Mouse (Mus musculus): ENCODE data around the gene Vmn1r3. TPM values are rescaled to one million over a fixed set of nuclear protein-coding genes. Genes with fewer than 3 reads are reported as not detected.
"Not testable (repeated sequence)": the region's sequence is repeated elsewhere in the genome, so short reads cannot be mapped to it uniquely, and the experiment has no call there.

The Vmn1r3 gene
- total and polyA plus RNA-seq, 3 experiments = not detected

- DNase-seq (ENCODE audit: low spot score); H3K27me3 ChIP-seq (ENCODE audit: insufficient read depth, low read length); H3K4me3 ChIP-seq (ENCODE audit: low read depth, low read length); H3K36me3 ChIP-seq (replicated peaks); ATAC-seq (ENCODE audit: extremely low read depth, insufficient number of reproducible peaks, low FRiP score, poor library complexity, severe bottlenecking); H3K4me1 ChIP-seq (ENCODE audit: insufficient read depth, low read depth, low read length); H3K9me3 ChIP-seq (replicated peaks): not testable (repeated sequence)
These were observed 10.6 kb downstream of the Vmn1r3 start for GRCm38 (mm10) chr4:3174586-3174985.

DNA sequence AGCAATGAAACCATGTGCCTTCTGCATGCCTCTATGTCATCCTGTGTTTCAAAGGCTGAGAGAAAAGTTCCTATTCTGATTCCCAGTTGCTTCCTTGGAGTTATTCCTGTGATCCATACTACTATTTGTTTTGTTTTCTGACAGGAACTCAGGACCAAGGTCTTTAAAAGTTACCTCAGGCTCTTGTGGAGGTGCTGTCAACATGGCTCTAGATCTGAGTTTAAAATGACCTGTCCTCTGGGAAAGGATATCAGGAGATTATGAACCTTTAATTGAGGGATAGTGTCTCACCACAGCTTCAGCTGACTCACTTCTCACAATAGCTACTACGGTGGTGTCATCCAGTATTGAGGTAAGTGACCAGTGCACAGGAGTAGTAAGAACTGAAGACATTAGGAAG lies 18.1 kb downstream of the Vmn1r3 start, which contains the start of gene Vmn1r2:
Vmn1r2 (plus strand) TSS at position 301 of the 400 bp plus-strand sequence.
- H3K4me3 ChIP-seq (ENCODE audit: low read depth, low read length); DNase-seq (ENCODE audit: low spot score); ATAC-seq (ENCODE audit: extremely low read depth, insufficient number of reproducible peaks, low FRiP score, poor library complexity, severe bottlenecking); H3K36me3 ChIP-seq (replicated peaks); H3K4me1 ChIP-seq (ENCODE audit: insufficient read depth, low read depth, low read length); H3K9me3 ChIP-seq (replicated peaks); H3K27me3 ChIP-seq (ENCODE audit: insufficient read depth, low read length): not testable (repeated sequence)

GRCm38 (mm10) chr4:3165046-3165445 lies 20.1 kb downstream of the Vmn1r3 start:
- TF ChIP-seq GATA1 (IDR thresholded peaks at IDR 0.05; ENCODE audit: borderline replicate concordance, low read length) = no peak
- no peak for TF ChIP-seq POLR2AphosphoS5 (IDR thresholded peaks at IDR 0.05; ENCODE audit: insufficient replicate concordance, low read depth, low read length)
- no peak for TF ChIP-seq CTCF (IDR thresholded peaks at IDR 0.05; ENCODE audit: low read depth, low read length)
- TF ChIP-seq GATA2 (IDR thresholded peaks at IDR 0.05; ENCODE audit: borderline replicate concordance, low read depth, low read length) = no peak
- TF ChIP-seq TAL1 (conservative IDR thresholded peaks at IDR 0.05; ENCODE audit: low read depth, low read length) = no peak
- Histone ChIP-seq H3K4me1 (ENCODE audit: insufficient read depth, low read depth, low read length) (no peaks in the 10 kb centered on the region), H3K4me3 (ENCODE audit: low read depth, low read length) (no peak overlapping the region), H3K27me3 (ENCODE audit: insufficient read depth, low read length) (no peaks in the 10 kb centered on the region), H3K36me3 (replicated peaks) (no peaks in the 10 kb centered on the region), H3K9me3 (replicated peaks) (peaks cover 3% of the 10 kb centered on the region; the same call in 1 of the 2 replicates)
- ATAC-seq (ENCODE audit: extremely low read depth, insufficient number of reproducible peaks, low FRiP score, poor library complexity, severe bottlenecking) (no peak), DNase-seq (ENCODE audit: low spot score) (no peak)

DNA sequence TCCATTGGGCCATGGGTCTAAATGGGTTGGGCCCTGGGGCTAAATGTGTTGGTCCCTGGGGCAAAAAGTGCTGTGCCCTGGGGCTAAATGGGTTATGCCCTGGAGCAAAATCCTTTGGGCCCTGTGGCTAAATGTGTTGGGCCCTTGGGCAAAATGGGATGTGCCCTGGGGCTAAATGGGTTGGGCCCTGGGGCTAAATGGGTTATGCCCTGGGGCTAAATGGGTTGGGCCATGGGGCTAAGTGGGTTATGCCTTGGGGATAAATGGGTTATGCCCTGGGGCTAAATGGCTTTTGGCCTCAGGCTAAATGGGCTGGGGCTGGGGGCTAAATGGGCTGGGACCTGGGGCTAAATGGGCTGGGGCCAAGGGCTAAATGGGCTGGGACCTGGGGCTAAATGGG lies 20.7 kb downstream of the Vmn1r3 start:
- H3K9me3 ChIP-seq (replicated peaks); H3K4me3 ChIP-seq (ENCODE audit: low read depth, low read length); H3K36me3 ChIP-seq (replicated peaks); DNase-seq (ENCODE audit: low spot score); H3K4me1 ChIP-seq (ENCODE audit: insufficient read depth, low read depth, low read length); H3K27me3 ChIP-seq (ENCODE audit: insufficient read depth, low read length); ATAC-seq (ENCODE audit: extremely low read depth, insufficient number of reproducible peaks, low FRiP score, poor library complexity, severe bottlenecking): not testable (repeated sequence)

DNA sequence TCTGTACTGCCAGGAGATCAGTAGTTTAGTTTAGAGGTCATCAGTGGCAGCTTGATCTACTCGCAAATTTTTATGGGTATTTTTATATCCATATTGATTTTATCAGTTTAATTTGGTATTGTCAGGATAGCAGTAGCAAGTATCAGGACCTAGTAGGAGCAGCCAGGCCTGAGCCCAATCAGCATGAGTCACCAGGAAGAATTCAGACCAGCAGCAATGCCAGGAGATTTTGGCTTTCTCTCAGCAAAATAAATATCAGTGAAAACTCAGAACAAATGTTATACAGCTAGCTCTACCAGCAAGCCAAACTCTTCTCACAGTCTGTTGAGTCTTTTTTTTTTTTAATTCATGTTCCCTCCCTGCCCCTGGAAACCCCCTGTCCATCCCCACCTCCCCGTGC lies 31.8 kb downstream of the Vmn1r3 start:
- ATAC-seq (ENCODE audit: extremely low read depth, insufficient number of reproducible peaks, low FRiP score, poor library complexity, severe bottlenecking); H3K27me3 ChIP-seq (ENCODE audit: insufficient read depth, low read length); DNase-seq (ENCODE audit: low spot score); H3K4me1 ChIP-seq (ENCODE audit: insufficient read depth, low read depth, low read length); H3K9me3 ChIP-seq (replicated peaks); H3K4me3 ChIP-seq (ENCODE audit: low read depth, low read length); H3K36me3 ChIP-seq (replicated peaks): not testable (repeated sequence)

- peak; percentile 48; the same call in 1 of the 2 replicates for ATAC-seq (ENCODE audit: extremely low read depth, insufficient number of reproducible peaks, low FRiP score, poor library complexity, severe bottlenecking)
- H3K9me3 ChIP-seq (replicated peaks); DNase-seq (ENCODE audit: low spot score); H3K4me3 ChIP-seq (ENCODE audit: low read depth, low read length); H3K36me3 ChIP-seq (replicated peaks); H3K4me1 ChIP-seq (ENCODE audit: insufficient read depth, low read depth, low read length); H3K27me3 ChIP-seq (ENCODE audit: insufficient read depth, low read length): not testable (repeated sequence)
These were observed 37.2 kb downstream of the Vmn1r3 start for GRCm38 (mm10) chr4:3147926-3148325.

Other genes starting within 250 kb of the Vmn1r3 start
- gene Vmn1r2, start 18.0 kb downstream of the Vmn1r3 start, total RNA-seq (2014; fragmentation: Nextera tagmentation) = 1.6 TPM in 1 of 2 replicates, not detected in the other
- 0.81 TPM in 1 of 2 replicates, not detected in the other for gene Vmn1r2, start 18.0 kb downstream of the Vmn1r3 start, total RNA-seq (2017)
- not detected in 2 replicates for gene Vmn1r2, start 18.0 kb downstream of the Vmn1r3 start, polyA plus RNA-seq (2012)

Data from G1E (cell line).